11 mouse cellular contexts compared by ENCODE assay signal in genomic region chr11:119213166-119213885, GRCm38 (mm10). TPM values are rescaled to one million over a fixed set of nuclear protein-coding genes. Genes with fewer than 3 reads are reported as not detected.
DNase-seq lines count a peak whose midpoint lies in the region; ATAC-seq and TF ChIP-seq lines count a peak whose summit lies in the region.
"Had no signal": no experiment of that assay in that cellular context is flagged by ENCODE, and none has a peak within 500 bp of the region (broad histone marks: within the 10 kb centered on the region; RNA-seq: fewer than 3 reads in every experiment).

No protein-coding gene starts in this region.

- in situ Hi-C loops in ES-E14 (cut with MboI; ENCODE audit: low sequenced_read_pairs in 2 of 2, unreplicated experiment in 2 of 2): no loop called here

- no peak for ATAC-seq in kidney, embryonic 16.5 days (ENCODE audit: low FRiP score, low TSS enrichment)
- ATAC-seq in erythroblast, adult 5-6 weeks (replicated peaks; ENCODE audit: low FRiP score, poor library complexity, severe bottlenecking): no peak
- ATAC-seq: midbrain, embryonic 15.5 days had no signal

- no peaks in the 10 kb centered on the region for H3K9me3 ChIP-seq in kidney, embryonic 16.5 days (ENCODE audit: low read length)
- no peaks in the 10 kb centered on the region for H3K9me3 ChIP-seq in ES-E14 (ENCODE audit: control insufficient read depth, insufficient read depth, low read depth, low read length)
- H3K9me3 ChIP-seq: heart, embryonic 12.5 days; midbrain, embryonic 15.5 days had no signal

- H3K9ac ChIP-seq in kidney, embryonic 16.5 days (replicated peaks; ENCODE audit: low read length): no peak overlapping the region
- no peak overlapping the region for H3K9ac ChIP-seq in ES-E14 (ENCODE audit: insufficient read depth, low read depth, low read length, poor library complexity, severe bottlenecking)
- H3K9ac ChIP-seq: heart, embryonic 12.5 days; lung, embryonic 14.5 days; midbrain, embryonic 15.5 days had no signal

- 55% methylated on average over 19 of the region's 19 CpGs for WGBS in kidney, embryonic 16.5 days

- H3K36me3 ChIP-seq in kidney, embryonic 16.5 days (ENCODE audit: insufficient read depth, low read length): 0 out of 2 replicates have a peak, but pooled peaks cover 3% of the 10 kb centered on the region
- peaks cover 9% of the 10 kb centered on the region; the same call in 1 of the 2 replicates for H3K36me3 ChIP-seq in ES-E14 (ENCODE audit: control insufficient read depth, insufficient read depth, low read length, poor library complexity, severe bottlenecking)

- no peak overlapping the region for H3K4me2 ChIP-seq in kidney, embryonic 16.5 days (replicated peaks; ENCODE audit: low read depth, low read length)
- H3K4me2 ChIP-seq: heart, embryonic 12.5 days; lung, embryonic 14.5 days; midbrain, embryonic 15.5 days had no signal

- DNase-seq in kidney, adult 11 months: peak; percentile 82
- DNase-seq in ES-E14 (ENCODE audit: low read depth, low spot score) (peak; percentile 85), NIH3T3 (ENCODE audit: low read depth) (peak; percentile 31)
- DNase-seq in kidney, adult 9 months: peak; percentile 88
- DNase-seq in c-Kit-positive CD71-positive TER-119-positive erythroid progenitor cells, embryonic 14.5 days (ENCODE audit: low spot score): no peak
- no peak for DNase-seq in gastrocnemius, adult 18-20 months (ENCODE audit: low spot score)
- DNase-seq: lung, embryonic 14.5 days had no signal

- peaks cover 35% of the 10 kb centered on the region for H3K4me1 ChIP-seq in kidney, embryonic 16.5 days (ENCODE audit: insufficient read depth, low read length)
- H3K4me1 ChIP-seq in ES-E14 (ENCODE audit: control insufficient read depth in 2 of 2, insufficient read depth in 2 of 2, low read length in 2 of 2, poor library complexity in 1 of 2): peaks cover 1 to 31% of the 10 kb centered on the region in 2 experiments; a peak in 3 of 4 replicates

- H3K27ac ChIP-seq in kidney, embryonic 16.5 days (ENCODE audit: low read length): no peak overlapping the region
- H3K27ac ChIP-seq in ES-E14 (ENCODE audit: insufficient read depth, low read depth, low read length, poor library complexity, severe bottlenecking): no peak overlapping the region
- H3K27ac ChIP-seq: midbrain, embryonic 15.5 days had no signal

- H3K4me3 ChIP-seq in kidney, embryonic 16.5 days (ENCODE audit: low read length): no peak overlapping the region
- H3K4me3 ChIP-seq in ES-E14 (ENCODE audit: insufficient read depth in 1 of 2, low read depth in 1 of 2, low read length in 2 of 2, poor library complexity in 1 of 2, severe bottlenecking in 1 of 2): no peak overlapping the region
- H3K4me3 ChIP-seq: heart, embryonic 12.5 days; midbrain, embryonic 15.5 days had no signal

- H3K27me3 ChIP-seq in kidney, embryonic 16.5 days (ENCODE audit: insufficient read depth, low read length): no peaks in the 10 kb centered on the region
- H3K27me3 ChIP-seq: heart, embryonic 12.5 days; midbrain, embryonic 15.5 days had no signal

TF ChIP-seq in ES-E14, 5 proteins besides CTCF, POLR2A, EP300 and RAD21:
- no peak for TF ChIP-seq CHD2 (IDR thresholded peaks at IDR 0.05; ENCODE audit: low read depth, low read length)
- no peak for TF ChIP-seq ZNF384 (IDR thresholded peaks at IDR 0.05; ENCODE audit: low read depth, low read length)
- TF ChIP-seq ZC3H11A (IDR thresholded peaks at IDR 0.05; ENCODE audit: borderline replicate concordance, low read depth, low read length): no peak
- no peak for TF ChIP-seq HCFC1 (IDR thresholded peaks at IDR 0.05; ENCODE audit: borderline replicate concordance, insufficient read depth, low read length)
- no peak for TF ChIP-seq MAFK (IDR thresholded peaks at IDR 0.05; ENCODE audit: insufficient read depth, low read depth, low read length)

RNA-seq across cellular contexts. Expression of gene Tbc1d16, which starts 15.0 kb away (rescaled TPM):
- polyA plus RNA-seq in kidney, embryonic 16.5 days (2015; fragmentation: Nextera tagmentation; extraction: Ambion mirVana): 12.3 and 16.2 TPM in 2 replicates
- 6.3 and 10.1 TPM in 2 replicates for total RNA-seq in ES-E14 (2012; rRNA removed)
- 10 to 100 TPM; 29.7 to 29.9 TPM for total RNA-seq in gastrocnemius, adult 18-20 months (2021)
- 0.38 TPM in 1 of 2 replicates, not detected in the other for total RNA-seq in erythroblast, adult 5-6 weeks (2015; ENCODE audit: low replicate concordance)
- total RNA-seq in erythroblast, adult 5-6 weeks (2017; ENCODE audit: low replicate concordance): 0.09 and 0.42 TPM in 2 replicates

RNA-seq across cellular contexts. Expression of gene Ccdc40, which starts 15.0 kb away (rescaled TPM):
- 5.1 and 5.5 TPM in 2 replicates for polyA plus RNA-seq in kidney, embryonic 16.5 days (2015; fragmentation: Nextera tagmentation; extraction: Ambion mirVana)
- 6.2 and 6.4 TPM in 2 replicates for total RNA-seq in ES-E14 (2012; rRNA removed)
- under 1 TPM in 1 of 2 experiments, not detected in 1; 0.26 TPM for total RNA-seq in gastrocnemius, adult 18-20 months (2021)
- not detected in 2 replicates for total RNA-seq in erythroblast, adult 5-6 weeks (2015; ENCODE audit: low replicate concordance)
- total RNA-seq in erythroblast, adult 5-6 weeks (2017; ENCODE audit: low replicate concordance): 0.56 and 1.5 TPM in 2 replicates

RNA-seq across cellular contexts. Expression of gene Gaa, which starts 54.4 kb away (rescaled TPM):
- polyA plus RNA-seq in kidney, embryonic 16.5 days (2015; fragmentation: Nextera tagmentation; extraction: Ambion mirVana): 80.7 and 82.6 TPM in 2 replicates
- total RNA-seq in ES-E14 (2012; rRNA removed): 69.3 and 116 TPM in 2 replicates
- total RNA-seq in gastrocnemius, adult 18-20 months (2021): 100 to 1,000 TPM; 174 to 191 TPM
- total RNA-seq in erythroblast, adult 5-6 weeks (2015; ENCODE audit: low replicate concordance): 4.6 and 10.6 TPM in 2 replicates
- total RNA-seq in erythroblast, adult 5-6 weeks (2017; ENCODE audit: low replicate concordance): 5.5 and 7.1 TPM in 2 replicates

Comparison
In these comparisons a context has a peak if more than half of its experiments do, and no peak if none do; other contexts are left out.
1. DNase-seq: peak in kidney, adult 11 months (single experiment), ES-E14 (single experiment), NIH3T3 (single experiment) and kidney, adult 9 months (single experiment); none in c-Kit-positive CD71-positive TER-119-positive erythroid progenitor cells, embryonic 14.5 days (single experiment) and gastrocnemius, adult 18-20 months (single experiment).